Mouse (Mus musculus): Measurements from ENCODE around the gene Pkn1. TPM values are rescaled to one million over a fixed set of nuclear protein-coding genes. Genes with fewer than 3 reads are reported as not detected.

Pkn1 gene
- polyA plus RNA-seq, 1 experiment from 2014 or later: 29.3 TPM

DNA sequence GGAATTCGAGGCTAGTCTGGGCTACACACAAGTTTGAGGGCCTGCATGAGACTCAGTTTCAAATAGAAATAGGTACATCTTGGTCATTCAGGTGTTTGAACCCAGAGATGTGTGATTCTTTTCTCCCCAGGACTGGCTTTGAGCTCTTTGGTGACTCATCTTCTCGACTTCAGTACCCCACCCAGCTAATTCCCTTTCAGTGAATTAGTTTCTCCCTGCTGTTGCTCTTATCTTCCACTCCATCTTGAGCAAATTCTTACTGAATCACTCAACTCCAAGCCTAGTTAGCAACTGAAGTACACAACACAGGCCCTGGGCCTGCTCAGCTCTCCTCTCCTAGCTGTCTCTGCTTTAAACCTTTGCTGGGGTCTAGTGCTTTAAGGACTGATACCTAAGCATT, 17.6 kb upstream of the Pkn1 start:
- H3K9me3 ChIP-seq (ENCODE audit: control insufficient read depth, low read length): no peaks in the 10 kb centered on the region
- DNase-seq (ENCODE audit: low spot score): no peak
- H3K36me3 ChIP-seq (ENCODE audit: control insufficient read depth, insufficient read depth, low read length): peaks cover 13% of the 10 kb centered on the region
- H3K4me3 ChIP-seq (ENCODE audit: low read depth, low read length): peak overlapping the region; percentile 92; the same call in 1 of the 2 replicates
- 88% methylated on average over 2 of the region's 2 CpGs for WGBS
- no peak for ATAC-seq (ENCODE audit: insufficient read depth, low FRiP score, low TSS enrichment)
- H3K27me3 ChIP-seq (ENCODE audit: control insufficient read depth, insufficient read depth, low read length): no peaks in the 10 kb centered on the region
- H3K4me2 ChIP-seq (ENCODE audit: low read depth): peak overlapping the region; percentile 83
- H3K9ac ChIP-seq (ENCODE audit: low read length): no peak overlapping the region
- no peak overlapping the region for H3K27ac ChIP-seq (ENCODE audit: low read depth, low read length)
- H3K4me1 ChIP-seq (ENCODE audit: control insufficient read depth, insufficient read depth, low read length): peaks cover 10% of the 10 kb centered on the region

- WGBS: 2% methylated on average over 17 of the region's 17 CpGs
- peak overlapping the region; percentile 86 for H3K9ac ChIP-seq (ENCODE audit: low read length)
- DNase-seq (ENCODE audit: low spot score): no peak
- ATAC-seq (ENCODE audit: insufficient read depth, low FRiP score, low TSS enrichment): no peak
- peaks cover 7% of the 10 kb centered on the region for H3K36me3 ChIP-seq (ENCODE audit: control insufficient read depth, insufficient read depth, low read length)
- H3K4me3 ChIP-seq (ENCODE audit: low read depth, low read length): peak overlapping the region; percentile 92
- no peaks in the 10 kb centered on the region for H3K27me3 ChIP-seq (ENCODE audit: control insufficient read depth, insufficient read depth, low read length)
- no peaks in the 10 kb centered on the region for H3K9me3 ChIP-seq (ENCODE audit: control insufficient read depth, low read length)
- peaks cover 10% of the 10 kb centered on the region for H3K4me1 ChIP-seq (ENCODE audit: control insufficient read depth, insufficient read depth, low read length)
- H3K4me2 ChIP-seq (ENCODE audit: low read depth): peak overlapping the region; percentile 83
- H3K27ac ChIP-seq (ENCODE audit: low read depth, low read length): no peak overlapping the region
These were observed 16.8 kb upstream of the Pkn1 start for GRCm38 (mm10) chr8:83715771-83716170.

DNA sequence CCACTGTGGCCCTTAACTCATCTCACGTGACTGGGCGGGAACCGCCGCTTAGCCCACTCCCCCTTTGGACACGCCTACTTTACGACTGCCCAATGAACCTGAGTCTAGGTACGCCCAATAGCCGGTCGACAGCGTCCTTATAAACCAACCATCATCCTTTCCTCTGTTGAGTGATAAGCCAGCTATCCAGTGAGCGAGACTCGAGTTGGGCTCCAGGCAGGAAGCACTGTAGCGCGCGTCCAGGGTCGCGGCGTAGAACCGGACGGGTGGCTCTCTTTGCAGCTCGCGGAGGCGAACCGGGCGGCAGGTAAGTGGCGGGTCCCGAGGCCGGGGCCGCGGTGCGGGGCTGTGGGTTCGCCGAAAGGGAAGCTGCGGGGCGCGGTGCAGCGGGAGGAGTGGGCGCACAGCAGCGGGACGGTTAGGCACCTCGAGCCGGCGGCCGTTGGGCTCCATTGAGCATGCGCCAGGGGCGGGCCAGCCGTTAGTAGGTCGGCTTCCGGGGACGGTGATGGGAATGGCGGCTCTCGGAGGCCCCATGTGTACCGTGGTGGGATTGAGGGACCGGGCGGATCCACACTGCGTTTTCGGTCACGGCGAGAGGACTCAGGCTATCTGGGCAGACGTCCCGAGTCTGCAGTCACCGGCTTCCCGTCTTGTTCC, 16.2 kb upstream of the Pkn1 start, which contains the start of gene Ddx39:
Ddx39 (plus strand) TSS at position 147 of the 660 bp plus-strand sequence.
- Histone ChIP-seq H3K4me1 (ENCODE audit: control insufficient read depth, insufficient read depth, low read length) (peaks cover 10% of the 10 kb centered on the region), H3K27me3 (ENCODE audit: control insufficient read depth, insufficient read depth, low read length) (no peaks in the 10 kb centered on the region), H3K27ac (ENCODE audit: low read depth, low read length) (peak within 1 kb of the TSS; percentile 85), H3K4me3 (ENCODE audit: low read depth, low read length) (peak within 1 kb of the TSS; percentile 92), H3K36me3 (ENCODE audit: control insufficient read depth, insufficient read depth, low read length) (peaks cover under 1% of the 10 kb centered on the region; the same call in 1 of the 2 replicates), H3K4me2 (ENCODE audit: low read depth) (peak within 1 kb of the TSS; percentile 83), H3K9me3 (ENCODE audit: control insufficient read depth, low read length) (no peaks in the 10 kb centered on the region), H3K9ac (ENCODE audit: low read length) (peak within 1 kb of the TSS; percentile 86)
- WGBS: under 1% methylated on average over 63 of the region's 63 CpGs
- ATAC-seq (ENCODE audit: insufficient read depth, low FRiP score, low TSS enrichment) (peak; percentile 99), DNase-seq (ENCODE audit: low spot score) (peak; percentile 94)

- peak overlapping the region; percentile 92 for H3K4me3 ChIP-seq (ENCODE audit: low read depth, low read length)
- no peak overlapping the region for H3K9ac ChIP-seq (ENCODE audit: low read length)
- peaks cover 10% of the 10 kb centered on the region for H3K4me1 ChIP-seq (ENCODE audit: control insufficient read depth, insufficient read depth, low read length)
- peak; percentile 49; the same call in 1 of the 2 replicates for ATAC-seq (ENCODE audit: insufficient read depth, low FRiP score, low TSS enrichment)
- no peaks in the 10 kb centered on the region for H3K9me3 ChIP-seq (ENCODE audit: control insufficient read depth, low read length)
- no peaks in the 10 kb centered on the region for H3K36me3 ChIP-seq (ENCODE audit: control insufficient read depth, insufficient read depth, low read length)
- H3K27ac ChIP-seq (ENCODE audit: low read depth, low read length): no peak overlapping the region
- WGBS: 17% methylated on average over 8 of the region's 8 CpGs
- H3K27me3 ChIP-seq (ENCODE audit: control insufficient read depth, insufficient read depth, low read length): no peaks in the 10 kb centered on the region
- DNase-seq (ENCODE audit: low spot score): no peak
- 0 out of 2 replicates have a peak overlapping the region, but pooled peaks have one; percentile 19 for H3K4me2 ChIP-seq (ENCODE audit: low read depth)
These were observed 15.7 kb upstream of the Pkn1 start for GRCm38 (mm10) chr8:83714676-83715030.

DNA sequence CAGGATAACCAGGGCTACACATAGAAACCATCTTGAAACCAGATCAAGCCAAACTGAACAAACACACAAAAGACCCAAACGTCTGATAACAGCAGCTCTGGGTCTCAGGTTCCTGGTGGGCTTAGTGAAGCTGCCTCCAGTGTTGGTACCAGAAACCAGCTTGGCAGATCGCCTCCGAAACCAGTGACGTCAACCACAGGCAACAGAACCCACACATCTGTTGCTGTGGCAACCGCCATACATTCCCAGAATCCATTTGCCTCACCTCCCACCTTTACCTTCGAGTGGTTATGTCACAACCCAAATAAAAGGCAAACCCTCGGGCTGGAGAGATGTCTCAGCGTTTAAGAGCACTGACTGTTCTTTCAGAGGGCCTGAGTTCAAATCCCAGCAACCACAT, 8.6 kb upstream of the Pkn1 start:
- Histone ChIP-seq H3K4me1 (ENCODE audit: control insufficient read depth, insufficient read depth, low read length) (no peaks in the 10 kb centered on the region), H3K36me3 (ENCODE audit: control insufficient read depth, insufficient read depth, low read length) (no peaks in the 10 kb centered on the region), H3K27me3 (ENCODE audit: control insufficient read depth, insufficient read depth, low read length) (no peaks in the 10 kb centered on the region), H3K4me2 (ENCODE audit: low read depth) (no peak overlapping the region), H3K9me3 (ENCODE audit: control insufficient read depth, low read length) (no peaks in the 10 kb centered on the region), H3K27ac (ENCODE audit: low read depth, low read length) (no peak overlapping the region), H3K9ac (ENCODE audit: low read length) (no peak overlapping the region), H3K4me3 (ENCODE audit: low read depth, low read length) (no peak overlapping the region)
- WGBS: 83% methylated on average over 8 of the region's 8 CpGs
- DNase-seq (ENCODE audit: low spot score) (no peak), ATAC-seq (ENCODE audit: insufficient read depth, low FRiP score, low TSS enrichment) (no peak)

- H3K36me3 ChIP-seq (ENCODE audit: control insufficient read depth, insufficient read depth, low read length): no peaks in the 10 kb centered on the region
- DNase-seq (ENCODE audit: low spot score) (no peak), ATAC-seq (ENCODE audit: insufficient read depth, low FRiP score, low TSS enrichment) (no peak)
- no peak overlapping the region for H3K9ac ChIP-seq (ENCODE audit: low read length)
- H3K27ac ChIP-seq (ENCODE audit: low read depth, low read length): no peak overlapping the region
- H3K4me2 ChIP-seq (ENCODE audit: low read depth): no peak overlapping the region
- WGBS: 55% methylated on average over 5 of the region's 5 CpGs
- H3K4me3 ChIP-seq (ENCODE audit: low read depth, low read length): no peak overlapping the region
- H3K27me3 ChIP-seq (ENCODE audit: control insufficient read depth, insufficient read depth, low read length): no peaks in the 10 kb centered on the region
- no peaks in the 10 kb centered on the region for H3K4me1 ChIP-seq (ENCODE audit: control insufficient read depth, insufficient read depth, low read length)
- H3K9me3 ChIP-seq (ENCODE audit: control insufficient read depth, low read length): no peaks in the 10 kb centered on the region
These were observed 7.4 kb upstream of the Pkn1 start for GRCm38 (mm10) chr8:83706411-83706810.

- no peak overlapping the region for H3K27ac ChIP-seq (ENCODE audit: low read depth, low read length)
- no peaks in the 10 kb centered on the region for H3K9me3 ChIP-seq (ENCODE audit: control insufficient read depth, low read length)
- H3K4me3 ChIP-seq (ENCODE audit: low read depth, low read length): no peak overlapping the region
- DNase-seq (ENCODE audit: low spot score) (no peak), ATAC-seq (ENCODE audit: insufficient read depth, low FRiP score, low TSS enrichment) (no peak)
- H3K4me2 ChIP-seq (ENCODE audit: low read depth): no peak overlapping the region
- 87% methylated on average over 4 of the region's 4 CpGs for WGBS
- no peaks in the 10 kb centered on the region for H3K27me3 ChIP-seq (ENCODE audit: control insufficient read depth, insufficient read depth, low read length)
- H3K36me3 ChIP-seq (ENCODE audit: control insufficient read depth, insufficient read depth, low read length): no peaks in the 10 kb centered on the region
- no peaks in the 10 kb centered on the region for H3K4me1 ChIP-seq (ENCODE audit: control insufficient read depth, insufficient read depth, low read length)
- no peak overlapping the region for H3K9ac ChIP-seq (ENCODE audit: low read length)
These were observed 4.4 kb upstream of the Pkn1 start for GRCm38 (mm10) chr8:83703426-83703825.

- no peak for DNase-seq (ENCODE audit: low spot score)
These were observed 1.6 kb upstream of the Pkn1 start for GRCm38 (mm10) chr8:83700423-83701085.

DNA sequence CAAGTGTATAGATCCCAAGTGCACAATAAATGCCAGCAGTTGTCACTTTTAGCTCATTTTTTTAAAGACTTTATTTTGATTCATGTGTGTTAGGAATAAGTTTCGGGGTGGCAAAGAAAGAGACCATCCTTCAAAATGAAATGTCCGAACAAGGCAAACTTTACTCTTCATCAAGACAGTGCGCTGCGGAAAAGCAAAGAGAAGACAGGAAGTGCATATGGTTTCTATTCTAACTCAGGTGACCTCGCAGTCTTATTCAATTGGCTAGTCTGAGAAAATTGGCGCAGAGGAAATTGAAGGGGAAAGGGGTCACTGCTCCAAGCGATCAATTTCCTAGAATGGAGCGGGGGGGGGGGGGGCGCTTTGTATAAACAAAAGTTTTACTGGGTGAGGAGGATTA, 587 bp upstream of the Pkn1 start:
- ATAC-seq (ENCODE audit: insufficient read depth, low FRiP score, low TSS enrichment) (no peak), DNase-seq (ENCODE audit: low spot score) (peak; percentile 24)
- H3K27me3 ChIP-seq (ENCODE audit: control insufficient read depth, insufficient read depth, low read length): no peaks in the 10 kb centered on the region
- no peaks in the 10 kb centered on the region for H3K9me3 ChIP-seq (ENCODE audit: control insufficient read depth, low read length)
- 46% methylated on average over 9 of the region's 9 CpGs for WGBS
- peak overlapping the region; percentile 67 for H3K4me2 ChIP-seq (ENCODE audit: low read depth)
- peaks cover 8% of the 10 kb centered on the region for H3K4me1 ChIP-seq (ENCODE audit: control insufficient read depth, insufficient read depth, low read length)
- no peaks in the 10 kb centered on the region; the same call in 1 of the 2 replicates for H3K36me3 ChIP-seq (ENCODE audit: control insufficient read depth, insufficient read depth, low read length)
- H3K27ac ChIP-seq (ENCODE audit: low read depth, low read length): peak overlapping the region; percentile 49; the same call in 1 of the 2 replicates
- peak overlapping the region; percentile 78 for H3K9ac ChIP-seq (ENCODE audit: low read length)
- peak overlapping the region; percentile 78 for H3K4me3 ChIP-seq (ENCODE audit: low read depth, low read length)

More at GRCm38 (mm10) chr8:83700423-83701085, 1.6 kb upstream of the Pkn1 start:
- Histone ChIP-seq H3K9ac (ENCODE audit: low read length) (no peak overlapping the region), H3K4me1 (ENCODE audit: control insufficient read depth, insufficient read depth, low read length) (peaks cover 8% of the 10 kb centered on the region), H3K9me3 (ENCODE audit: control insufficient read depth, low read length) (no peaks in the 10 kb centered on the region), H3K27ac (ENCODE audit: low read depth, low read length) (no peak overlapping the region), H3K36me3 (ENCODE audit: control insufficient read depth, insufficient read depth, low read length) (no peaks in the 10 kb centered on the region; the same call in 1 of the 2 replicates), H3K4me3 (ENCODE audit: low read depth, low read length) (no peak overlapping the region), H3K27me3 (ENCODE audit: control insufficient read depth, insufficient read depth, low read length) (no peaks in the 10 kb centered on the region), H3K4me2 (ENCODE audit: low read depth) (no peak overlapping the region)
- ATAC-seq (ENCODE audit: insufficient read depth, low FRiP score, low TSS enrichment): no peak
- WGBS: 83% methylated on average over 9 of the region's 9 CpGs
